In the genomic region with DNA sequence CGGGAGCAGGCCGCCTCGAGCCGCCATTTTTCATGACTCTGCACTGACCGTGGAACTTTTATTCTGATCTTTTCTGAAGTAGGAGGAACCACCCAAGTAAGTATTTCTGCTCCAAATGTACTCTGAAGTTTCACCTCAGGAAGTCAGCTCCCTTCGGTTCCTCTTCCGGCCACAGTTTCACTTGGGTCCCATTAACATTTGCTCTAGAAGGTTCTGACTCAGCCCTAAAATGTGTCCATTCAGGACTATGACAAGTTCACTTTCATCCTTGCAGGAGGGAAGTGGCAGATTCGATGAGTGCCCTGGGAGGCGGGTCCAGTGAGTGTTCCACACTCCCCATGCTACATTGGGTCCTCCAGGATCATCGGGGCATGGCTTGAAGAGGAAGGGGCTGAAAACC, we compare ENCODE assay signal across 18 mouse cellular contexts.
DNase-seq lines count a peak whose midpoint lies in the region; TF ChIP-seq lines count a peak whose summit lies in the region.
"Had no signal": no experiment of that assay in that cellular context is flagged by ENCODE, and none has a peak within 500 bp of the region (broad histone marks: within the 10 kb centered on the region; RNA-seq: fewer than 3 reads in every experiment).

No protein-coding gene starts in this region.

- H3K27me3 ChIP-seq in kidney, adult 2 months (replicated peaks; ENCODE audit: control insufficient read depth, insufficient read depth, low read length), result no peaks in the 10 kb centered on the region
- no peaks in the 10 kb centered on the region for H3K27me3 ChIP-seq in spleen, adult 2 months (ENCODE audit: control insufficient read depth, insufficient read depth, low read length)

- TF ChIP-seq CTCF in kidney, adult 2 months (conservative IDR thresholded peaks at IDR 0.05; ENCODE audit: insufficient read depth, insufficient read length, low read depth, low read length), result no peak
- TF ChIP-seq CTCF in spleen, adult 2 months (IDR thresholded peaks at IDR 0.05; ENCODE audit: extremely low read depth, insufficient read depth, insufficient read length, insufficient replicate concordance), result no peak

- H3K27ac ChIP-seq in kidney, adult 2 months (ENCODE audit: insufficient read depth, low read depth, low read length), result no peak overlapping the region
- H3K27ac ChIP-seq in spleen, adult 2 months (ENCODE audit: insufficient read depth, low read length), result peak overlapping the region; percentile 11; the same call in 1 of the 2 replicates
- H3K27ac ChIP-seq in macrophage, result peak overlapping the region; percentile 87
- H3K27ac ChIP-seq: hindbrain, postnatal 0 days; limb, embryonic 10.5 days; liver, embryonic 15.5 days had no signal

- TF ChIP-seq POLR2A in kidney, adult 2 months (IDR thresholded peaks at IDR 0.05; ENCODE audit: low read depth, low read length), result no peak
- TF ChIP-seq POLR2A in spleen, adult 2 months (IDR thresholded peaks at IDR 0.05; ENCODE audit: low read depth, low read length), result no peak

- no peaks in the 10 kb centered on the region for H3K36me3 ChIP-seq in kidney, adult 2 months (ENCODE audit: control insufficient read depth, insufficient read depth, low read length)
- no peaks in the 10 kb centered on the region for H3K36me3 ChIP-seq in spleen, adult 2 months (ENCODE audit: control insufficient read depth, insufficient read depth, low read length)
- no peaks in the 10 kb centered on the region for H3K36me3 ChIP-seq in macrophage (ENCODE audit: inconsistent target)
- H3K36me3 ChIP-seq: G1E; limb, embryonic 10.5 days; liver, embryonic 15.5 days had no signal

- H3K79me2 ChIP-seq in macrophage (ENCODE audit: inconsistent target), result no peaks in the 10 kb centered on the region

- DNase-seq in kidney, adult 2 months, result peak; percentile 28
- DNase-seq in kidney, postnatal 36 days, result no peak
- peak in 1 of 2 experiments; percentile 18 for DNase-seq in spleen, adult 2 months (ENCODE audit: low read depth in 1 of 2, low spot score in 2 of 2)
- no peak for DNase-seq in spleen, postnatal 4 days (ENCODE audit: low spot score in 2 of 2)
- DNase-seq in adrenal gland, postnatal 14 days, result no peak
- DNase-seq in T-cell, adult 2 months (ENCODE audit: low spot score), result no peak
- DNase-seq: adrenal gland, adult 8-10 months; cerebellum, postnatal 14 days; gastrocnemius, postnatal 14 days; kidney, adult 18-20 months; kidney, postnatal 25 days; spleen, adult 18-20 months; thymus, postnatal 4 days had no signal

- H3K4me3 ChIP-seq in kidney, adult 2 months (ENCODE audit: insufficient read depth, low read depth, low read length), result no peak overlapping the region
- no peak overlapping the region for H3K4me3 ChIP-seq in spleen, adult 2 months (ENCODE audit: extremely low read depth, insufficient read depth, insufficient read length)
- no peak overlapping the region for H3K4me3 ChIP-seq in macrophage (ENCODE audit: inconsistent target)
- H3K4me3 ChIP-seq: limb, embryonic 10.5 days; liver, embryonic 15.5 days had no signal

- 87% methylated on average over 10 of the region's 10 CpGs for WGBS in kidney, adult 2 months
- 25% methylated on average over 10 of the region's 10 CpGs for WGBS in spleen, adult 2 months
- 2% methylated on average over 10 of the region's 10 CpGs for WGBS in macrophage (ENCODE audit: missing documents)

- no peaks in the 10 kb centered on the region for H3K4me1 ChIP-seq in kidney, adult 2 months (ENCODE audit: control insufficient read depth, insufficient read depth, low read length)
- H3K4me1 ChIP-seq in spleen, adult 2 months (ENCODE audit: control insufficient read depth, insufficient read depth, insufficient read length), result peaks cover 25% of the 10 kb centered on the region; the same call in 1 of the 2 replicates
